Mouse (Mus musculus): Measurements from ENCODE around the gene Hcrt.

DNA sequence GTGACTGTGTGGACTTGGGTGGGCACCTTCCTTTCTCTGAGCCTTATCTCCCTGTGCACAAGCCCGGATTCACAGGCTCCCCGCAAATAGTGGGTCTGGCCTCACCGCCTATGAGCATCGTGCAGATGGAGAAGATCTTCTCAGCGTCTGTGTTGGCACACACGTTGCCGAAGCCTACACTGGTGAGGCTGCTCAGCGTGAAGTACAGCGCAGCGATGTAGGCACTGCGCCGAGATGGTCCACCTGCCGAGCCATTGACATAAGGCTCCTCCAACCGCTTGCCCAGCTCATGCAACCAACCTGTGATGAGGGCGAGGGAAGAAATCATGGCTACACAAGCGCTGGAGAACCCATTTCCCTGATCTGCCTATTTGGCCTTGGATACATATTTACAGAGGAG is 12.6 kb downstream of the Hcrt start:
- no peak for TF ChIP-seq CTCF (IDR thresholded peaks at IDR 0.05; ENCODE audit: low read depth, low read length)
- no peak for TF ChIP-seq GATA1 (IDR thresholded peaks at IDR 0.05; ENCODE audit: borderline replicate concordance, low read length)
- TF ChIP-seq TAL1 (conservative IDR thresholded peaks at IDR 0.05; ENCODE audit: low read depth, low read length): no peak
- no peak for TF ChIP-seq GATA2 (IDR thresholded peaks at IDR 0.05; ENCODE audit: borderline replicate concordance, low read depth, low read length)
- no peak for TF ChIP-seq POLR2AphosphoS5 (IDR thresholded peaks at IDR 0.05; ENCODE audit: insufficient replicate concordance, low read depth, low read length)

Data from G1E (cell line).